Mouse (Mus musculus) spleen, embryonic (tissue): Measurements from ENCODE around the gene Scn8a.

Experiments used
- CTCF ChIA-PET: fragments of 350-600 bp; sonication (Branson Sonifier 250); formaldehyde crosslinking; loops from one replicate; lab custom pipeline; 2022; lab: Charles Lee

Gene Scn8a

DNA sequence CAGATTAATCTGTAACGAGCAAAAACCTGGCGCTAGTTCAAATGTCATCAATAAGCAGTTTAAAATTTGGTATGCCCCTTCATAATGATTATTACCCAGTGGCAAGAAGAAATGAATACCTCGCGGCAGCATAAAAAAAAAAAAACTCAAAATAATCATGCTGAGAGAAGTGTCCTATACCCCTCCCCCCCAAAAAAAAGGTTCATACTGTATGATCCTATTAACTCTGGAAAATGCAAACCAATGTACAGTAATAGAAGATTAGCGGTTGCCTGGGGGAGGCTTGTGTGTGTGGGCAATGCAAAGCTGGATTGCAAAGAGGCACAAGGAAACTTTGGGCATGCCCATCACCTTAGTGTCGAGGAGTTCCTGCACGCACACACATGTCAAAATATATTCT lies at the start of gene Scn8a:
Scn8a (plus strand) TSS at position 301 of the 400 bp plus-strand sequence.
- CTCF ChIA-PET: interaction anchor here (0.6 kb wide), 1 partner anchor 24 kb away, joined by 3 read pairs; no protein-coding TSS in a partner anchor

GRCm38 (mm10) chr15:100821824-100822223 lies 47.8 kb upstream of the Scn8a start:
- CTCF ChIA-PET: no interaction called here

DNA sequence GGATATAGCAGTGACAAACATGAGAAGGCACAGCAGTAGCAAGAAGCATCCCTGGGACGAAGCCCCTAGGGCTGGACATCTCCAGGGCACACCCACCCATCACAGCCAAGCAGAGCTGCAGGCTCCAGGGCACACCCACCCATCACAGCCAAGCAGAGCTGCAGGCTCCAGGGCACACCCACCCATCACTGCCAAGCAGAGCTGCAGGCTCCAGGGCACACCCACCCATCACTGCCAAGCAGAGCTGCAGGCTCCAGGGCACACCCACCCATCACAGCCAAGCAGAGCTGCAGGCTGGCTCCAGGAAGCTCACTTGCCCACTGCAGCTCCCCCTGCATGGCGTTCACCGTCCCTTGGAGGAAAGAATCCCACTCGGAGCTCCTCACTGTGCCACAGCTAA lies 47.3 kb upstream of the Scn8a start:
- CTCF ChIA-PET: interaction anchor here (0.5 to 0.6 kb wide), 2 partner anchors 89 to 726 kb away, joined by 3 to 5 read pairs; no protein-coding TSS in a partner anchor

DNA sequence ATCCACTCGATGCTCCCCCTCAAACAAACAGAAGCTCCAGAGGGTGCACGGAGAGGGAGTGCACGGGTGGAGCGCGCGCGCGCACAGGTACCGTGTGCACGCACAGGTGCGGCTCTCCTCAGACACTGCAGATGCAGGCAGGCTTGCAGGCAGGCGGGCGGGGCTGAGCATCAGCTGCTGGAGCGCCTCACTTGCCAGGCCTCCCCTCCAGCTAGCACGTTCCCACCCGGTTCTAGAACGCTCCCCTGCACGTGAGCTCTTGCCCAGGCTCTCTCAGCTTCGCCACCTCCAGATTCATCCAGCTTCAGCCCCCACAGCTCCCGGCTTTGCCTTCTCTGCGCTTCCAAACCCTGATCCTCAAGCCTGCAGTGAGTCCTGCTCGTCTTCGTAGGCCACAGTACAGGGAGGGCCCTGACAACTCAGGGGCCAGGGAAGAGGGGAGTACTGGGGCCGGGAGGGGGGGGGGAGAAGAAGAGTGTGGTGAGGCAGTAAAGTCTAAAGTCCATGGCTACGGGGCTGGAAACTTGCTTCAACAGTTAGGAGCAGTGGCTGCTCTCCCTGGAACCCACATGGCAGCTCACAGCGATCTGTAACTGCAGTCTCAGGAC lies 44.3 kb upstream of the Scn8a start:
- CTCF ChIA-PET: no interaction called here

DNA sequence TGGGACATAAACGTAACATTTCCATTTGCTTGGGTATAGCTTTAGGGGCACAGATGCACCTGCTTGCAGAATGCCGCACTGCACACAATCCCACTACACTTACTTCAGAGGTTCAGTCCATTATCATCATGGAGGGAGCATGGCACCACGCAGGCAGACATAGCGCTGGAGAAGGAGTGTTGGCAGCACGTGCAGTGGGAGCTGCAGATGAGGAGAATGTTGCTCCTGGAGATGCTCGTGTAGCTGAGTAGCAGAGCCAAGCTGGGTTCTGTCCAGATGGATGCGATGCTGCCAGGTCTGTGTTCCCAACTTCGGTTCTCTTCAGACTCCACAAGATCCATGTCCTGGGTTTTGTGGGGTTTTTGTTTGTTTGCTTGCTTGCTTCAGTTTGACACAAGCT lies 43.6 kb upstream of the Scn8a start:
- CTCF ChIA-PET: no interaction called here

DNA sequence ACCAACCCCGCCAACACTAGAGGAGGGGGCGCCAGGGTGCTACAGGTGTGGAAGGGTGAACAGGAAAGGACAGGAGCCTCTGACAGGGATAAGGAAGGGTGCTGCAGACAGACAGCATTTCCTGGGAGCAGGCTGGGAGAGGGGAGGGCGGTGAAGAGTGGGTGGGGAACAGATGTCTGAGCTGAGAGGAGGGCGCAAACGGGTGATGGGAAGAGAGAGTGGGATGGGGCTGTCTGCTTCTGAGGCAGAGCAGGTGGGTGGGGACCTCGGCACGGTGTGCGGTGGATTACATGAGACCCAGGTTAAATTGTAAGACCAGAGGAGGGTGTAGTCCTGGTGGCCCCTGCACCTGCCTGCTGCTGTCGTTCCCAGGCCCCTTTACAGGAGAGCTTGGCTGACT lies 39.9 kb upstream of the Scn8a start:
- CTCF ChIA-PET: interaction anchor here (0.7 kb wide), 1 partner anchor 885 kb away, joined by 3 read pairs; no protein-coding TSS in a partner anchor

- CTCF ChIA-PET: interaction anchor here (0.7 kb wide), 1 partner anchor 884 kb away, joined by 3 read pairs; no protein-coding TSS in a partner anchor
These were observed 39.0 kb upstream of the Scn8a start for GRCm38 (mm10) chr15:100830682-100831081.

DNA sequence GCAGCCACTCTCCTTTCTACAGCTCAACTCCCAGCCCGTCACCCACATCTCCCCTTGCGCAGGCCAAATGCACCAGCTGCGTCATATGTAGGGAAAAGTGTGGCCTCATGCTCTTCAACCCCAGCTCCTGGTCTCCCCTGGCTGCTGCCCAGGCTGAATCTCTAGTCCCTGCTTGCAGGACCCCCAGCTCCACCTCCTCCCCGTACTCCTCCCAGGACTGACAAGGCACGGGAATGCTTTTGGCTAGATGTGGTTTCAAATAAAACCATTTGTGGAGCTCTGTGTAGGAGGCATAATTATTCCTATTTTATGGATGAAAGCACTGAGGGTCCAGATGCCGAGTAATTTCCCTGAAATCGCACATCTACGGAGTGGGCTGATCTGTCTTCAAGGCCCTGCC lies 37.5 kb upstream of the Scn8a start:
- CTCF ChIA-PET: no interaction called here

DNA sequence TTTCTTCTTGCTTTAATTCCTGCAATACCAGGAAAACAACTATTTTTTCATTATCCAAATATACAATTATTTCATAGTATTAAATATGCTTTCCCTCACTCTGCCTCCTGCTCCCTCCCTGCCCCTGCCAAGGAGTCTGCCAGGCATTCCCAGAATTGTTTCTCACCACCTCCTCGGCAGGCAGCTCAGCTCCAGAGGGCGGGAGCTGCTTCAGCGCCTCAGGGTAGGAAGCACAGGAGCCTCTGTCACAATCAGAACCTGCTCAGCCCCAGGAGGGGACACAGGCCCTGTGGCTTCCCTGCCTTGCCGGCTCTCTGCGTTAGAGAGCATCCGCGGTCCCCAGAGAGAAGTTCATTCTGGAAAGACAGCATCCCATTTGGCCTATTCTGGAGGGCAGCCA lies 36.9 kb upstream of the Scn8a start:
- CTCF ChIA-PET: no interaction called here

DNA sequence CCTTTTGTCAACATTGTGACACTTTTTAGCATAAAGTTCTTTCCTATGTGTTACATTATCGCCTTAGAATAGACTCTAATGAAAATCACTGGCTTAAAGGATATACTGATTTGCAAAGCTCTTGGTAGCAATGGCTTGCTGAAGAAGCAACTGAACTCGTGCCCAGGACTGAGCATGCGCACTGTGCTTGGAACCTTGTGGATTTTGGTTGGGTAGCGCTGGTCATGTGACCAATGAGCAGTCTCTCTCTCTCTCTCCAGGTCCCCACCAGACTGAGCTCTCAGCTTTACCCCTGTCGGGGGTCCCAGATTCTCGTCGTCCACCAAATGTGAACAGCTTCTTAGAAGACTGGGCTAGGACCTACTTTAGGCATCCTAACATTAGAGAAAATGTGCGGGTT lies 32.9 kb upstream of the Scn8a start:
- CTCF ChIA-PET: no interaction called here

DNA sequence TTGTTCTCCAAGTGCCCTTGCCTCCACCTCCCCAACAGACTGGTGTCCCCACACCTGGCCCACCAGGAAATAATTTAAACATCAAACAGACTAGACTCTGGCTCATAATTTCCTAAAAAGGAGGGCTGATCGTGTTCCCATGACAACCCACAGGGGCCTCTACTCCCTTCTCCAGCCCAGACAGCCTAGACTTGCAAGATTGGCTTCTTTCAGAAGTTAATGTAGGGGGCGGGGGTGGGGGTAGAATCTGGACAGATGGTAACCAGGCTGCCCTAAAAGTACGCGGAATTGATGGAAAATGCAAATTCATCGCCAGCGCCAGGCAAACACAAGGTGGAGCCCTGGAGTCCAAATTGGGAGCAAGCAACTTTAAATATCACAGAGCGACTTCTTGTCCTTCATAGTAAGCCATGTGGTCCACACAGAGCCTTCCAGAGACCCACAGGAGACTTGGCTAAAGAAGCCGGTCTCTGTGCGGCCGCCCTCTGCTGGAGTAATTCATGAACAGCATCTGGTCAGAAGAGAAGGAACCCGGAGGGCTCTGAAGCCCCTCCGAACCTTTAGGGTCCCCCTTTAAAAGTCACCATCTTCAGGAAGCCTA lies 31.0 kb upstream of the Scn8a start:
- CTCF ChIA-PET: interaction anchor here (0.7 kb wide), 1 partner anchor 81 kb away, joined by 7 read pairs; no protein-coding TSS in a partner anchor

DNA sequence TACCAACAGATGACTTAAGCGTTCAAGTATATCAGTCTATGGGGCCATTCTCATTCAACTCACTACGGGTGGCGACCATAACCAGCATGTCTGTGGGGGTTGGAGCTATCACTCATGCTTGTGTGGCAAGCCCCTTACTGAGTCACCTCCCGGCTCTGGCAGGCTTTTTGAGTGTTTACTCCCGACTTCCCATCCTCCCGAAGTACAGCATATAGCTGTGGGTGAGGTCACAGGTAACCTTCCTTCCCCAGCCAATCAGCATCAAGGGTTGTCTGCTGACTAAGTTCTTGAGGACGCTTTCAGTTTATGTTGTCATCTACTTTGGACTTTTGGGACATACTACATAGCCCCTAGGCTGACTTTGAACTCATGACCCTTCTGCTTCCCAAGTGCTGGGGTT lies 25.3 kb upstream of the Scn8a start:
- CTCF ChIA-PET: no interaction called here

DNA sequence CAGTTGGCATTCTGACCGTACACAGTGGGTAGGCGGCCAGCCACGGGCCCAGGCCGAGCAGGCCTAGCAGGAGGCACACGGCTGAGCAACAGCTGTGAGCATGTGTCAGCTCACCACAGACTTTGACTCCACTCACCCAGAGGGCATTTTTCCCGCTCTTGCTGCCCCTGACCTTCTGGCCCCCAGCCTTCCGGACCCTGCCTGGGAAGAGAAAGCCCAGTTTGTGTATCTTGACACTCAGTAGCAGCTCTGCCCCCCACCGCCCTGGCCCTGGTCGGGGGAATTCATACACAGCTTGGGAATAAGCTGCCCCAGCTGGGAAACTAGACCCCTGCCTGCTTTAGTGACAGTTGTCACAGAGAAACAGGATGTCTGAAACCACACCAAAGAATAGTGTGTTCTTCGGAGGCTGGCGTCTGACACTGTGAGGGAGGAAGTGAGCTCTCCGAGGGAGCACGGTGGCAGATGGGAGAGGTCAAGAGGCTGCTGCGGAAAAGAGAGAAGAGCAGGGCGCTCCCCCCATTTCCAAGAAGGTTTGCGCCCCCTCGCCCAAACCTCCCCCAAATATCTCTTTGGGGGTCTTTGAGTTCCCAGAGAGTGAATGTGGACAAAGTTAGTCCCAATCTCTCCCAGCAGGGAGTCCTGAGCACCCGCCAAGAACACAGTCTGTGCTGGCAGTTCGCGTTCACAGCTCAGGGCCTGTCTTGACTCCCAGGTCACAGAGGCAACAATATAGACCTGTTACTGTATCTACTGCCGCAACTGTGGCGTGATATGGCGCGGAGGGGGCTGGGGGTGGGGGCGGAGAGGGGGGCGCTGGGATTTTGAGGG lies 24.4 kb upstream of the Scn8a start:
- CTCF ChIA-PET: interaction anchor here (0.7 kb wide), 3 partner anchors 25 to 998 kb away, joined by 3 to 8 read pairs (median 3); no protein-coding TSS in a partner anchor

DNA sequence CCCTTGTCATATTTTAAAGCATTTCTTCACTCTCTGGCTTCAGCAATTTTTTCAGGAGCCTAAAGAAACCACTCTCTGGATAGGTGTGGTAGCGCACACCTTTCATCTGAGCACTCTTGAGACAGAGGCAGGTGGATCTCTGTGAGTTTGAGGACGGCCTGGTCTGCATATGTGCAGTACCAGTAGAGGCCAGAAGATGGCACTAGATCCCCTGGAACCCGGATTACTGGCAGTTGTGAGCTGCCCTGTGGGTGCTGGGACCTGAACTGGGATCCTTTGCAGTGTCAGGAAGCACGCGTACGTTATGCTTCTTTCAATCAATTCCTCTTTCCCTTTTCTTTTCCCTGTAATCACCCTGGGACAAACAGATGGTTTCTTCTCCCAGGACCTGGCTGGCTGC lies 22.5 kb upstream of the Scn8a start:
- CTCF ChIA-PET: no interaction called here

GRCm38 (mm10) chr15:100857586-100857985 lies 12.1 kb upstream of the Scn8a start:
- CTCF ChIA-PET: no interaction called here

GRCm38 (mm10) chr15:100860856-100861255 lies 8.8 kb upstream of the Scn8a start:
- CTCF ChIA-PET: no interaction called here

- CTCF ChIA-PET: no interaction called here
These were observed 4.1 kb upstream of the Scn8a start for GRCm38 (mm10) chr15:100865556-100865955.

DNA sequence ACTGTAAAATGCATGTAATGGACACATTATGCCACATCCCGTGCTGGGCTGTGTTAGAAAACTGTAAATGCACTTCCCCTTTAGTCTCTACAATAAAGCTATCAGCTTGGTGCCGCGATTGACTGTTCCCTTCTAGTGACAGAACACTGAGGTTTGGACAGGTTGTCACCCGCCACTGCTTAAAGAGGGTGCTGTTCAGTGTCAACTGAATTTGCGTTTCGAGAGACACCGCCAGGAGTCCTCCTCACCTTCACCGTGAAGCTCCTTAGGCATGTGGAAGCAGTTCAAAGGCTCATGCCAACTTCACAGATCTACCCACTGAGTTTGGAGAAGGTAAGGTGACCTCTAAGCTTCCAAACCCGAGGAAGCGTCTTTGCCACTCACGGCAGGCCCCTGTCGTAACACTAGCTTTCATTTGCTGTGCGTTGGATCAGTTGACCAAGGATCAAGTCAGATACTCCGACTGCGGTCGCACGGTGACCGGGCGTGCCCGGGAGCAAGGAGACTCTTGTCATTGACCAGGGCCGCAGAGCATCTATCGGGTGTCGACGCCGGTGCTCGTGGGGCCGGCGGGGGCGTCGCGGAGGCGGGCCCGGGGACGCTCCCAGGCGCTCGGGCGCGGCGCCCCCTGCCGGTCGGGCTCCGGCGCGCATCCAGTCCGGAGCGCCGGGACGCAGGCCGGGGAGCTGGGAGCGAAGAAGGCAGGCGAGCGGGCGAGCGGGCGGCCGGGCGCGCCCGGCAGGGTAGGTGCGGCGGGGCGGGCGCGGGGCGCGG lies 530 bp downstream of the Scn8a start:
- CTCF ChIA-PET: interaction anchor here (0.6 kb wide), 1 partner anchor 24 kb away, joined by 3 read pairs; no protein-coding TSS in a partner anchor

GRCm38 (mm10) chr15:100870775-100871106 lies 1.1 kb downstream of the Scn8a start:
- CTCF ChIA-PET: no interaction called here

DNA sequence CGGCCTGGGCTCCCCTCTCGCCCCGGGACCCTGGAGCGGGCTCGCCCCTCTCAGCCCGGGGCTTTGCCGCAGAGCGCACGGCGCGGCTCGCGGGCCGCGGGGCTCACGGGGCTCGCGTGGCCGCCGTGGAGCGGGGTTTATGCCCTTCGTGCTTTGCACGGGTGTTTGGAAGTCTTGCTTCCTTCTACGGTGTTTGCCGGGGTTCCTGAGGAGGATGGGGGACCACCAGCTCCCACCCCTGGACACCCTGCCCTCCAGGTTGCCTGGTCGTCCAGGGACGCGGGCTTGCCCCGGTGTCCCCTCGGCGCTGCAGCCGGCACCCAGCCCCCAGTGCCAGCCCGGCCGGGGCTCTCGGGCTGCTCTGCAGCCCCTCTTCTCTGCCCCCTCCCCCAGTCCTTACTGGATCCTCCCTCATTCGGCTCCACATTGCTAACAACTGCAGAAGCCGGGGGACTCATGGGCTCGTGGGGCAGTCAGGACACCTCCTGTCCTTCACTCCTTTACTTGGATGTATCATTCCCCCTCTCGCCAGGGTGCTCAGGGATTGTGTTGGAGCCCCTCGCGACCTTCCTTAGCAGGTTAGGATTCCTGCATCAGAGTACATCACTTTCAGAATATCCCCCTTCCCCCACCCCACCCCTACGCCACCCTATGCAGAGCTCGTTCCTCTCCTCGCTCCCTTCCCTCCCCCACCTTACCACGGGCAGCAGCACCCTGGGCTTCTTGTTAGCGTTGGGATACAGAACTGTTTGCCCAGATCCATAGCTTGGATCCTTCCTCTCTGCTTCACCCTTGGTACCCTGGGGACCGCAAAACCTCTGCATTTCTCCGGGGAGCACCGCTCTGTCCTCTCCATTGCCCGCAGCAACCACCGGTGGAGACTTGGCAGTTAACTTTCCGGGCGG lies 1.7 kb downstream of the Scn8a start:
- CTCF ChIA-PET: no interaction called here
